Mouse (Mus musculus) forebrain, embryonic 13.5 days (tissue): Measurements from ENCODE around the gene Klhl36. TPM values are rescaled to one million over a fixed set of nuclear protein-coding genes. Genes with fewer than 3 reads are reported as not detected.

Experiments used
- ATAC-seq: fragments of 200-750 bp; cut with Nextera tagmentation; 2 replicates; pipeline ENCODE4 v1.8.0; 2017
- H3K27ac ChIP-seq: fragments of 300-500 bp; sonication (generic); 2 replicates; pipeline ENCODE4 v1.5.1; 2015; ENCODE audit warnings: inconsistent platforms, mild to moderate bottlenecking, moderate library complexity
- H3K27me3 ChIP-seq: fragments of 300-500 bp; sonication (generic); 2 replicates; pipeline ENCODE4 v1.6.1; 2015; ENCODE audit warnings: mild to moderate bottlenecking, inconsistent platforms
- H3K36me3 ChIP-seq: fragments of 300-500 bp; sonication (generic); 2 replicates; pipeline ENCODE4 v1.6.1; 2015; ENCODE audit warnings: mild to moderate bottlenecking, inconsistent platforms; ENCODE audit not compliant: poor library complexity, severe bottlenecking
- H3K4me1 ChIP-seq: fragments of 300-500 bp; sonication (generic); 2 replicates; pipeline ENCODE4 v1.6.1; 2015; ENCODE audit warnings: inconsistent platforms
- H3K4me2 ChIP-seq: fragments of 300-500 bp; sonication (generic); 2 replicates; pipeline ENCODE4 v1.6.1; 2015; ENCODE audit warnings: inconsistent platforms, mild to moderate bottlenecking, moderate library complexity
- H3K4me3 ChIP-seq: fragments of 300-500 bp; sonication (generic); 2 replicates; pipeline ENCODE4 v1.5.1; 2015; ENCODE audit warnings: mild to moderate bottlenecking, inconsistent platforms
- H3K9ac ChIP-seq: fragments of 300-500 bp; sonication (generic); 2 replicates; pipeline ENCODE4 v1.6.1; 2015; ENCODE audit warnings: mild to moderate bottlenecking, inconsistent platforms
- H3K9me3 ChIP-seq: fragments of 300-500 bp; sonication (generic); replicated peaks from 2 replicates; pipeline ENCODE4 v1.6.1; 2016; ENCODE audit warnings: inconsistent platforms
- WGBS: fragments of 180-500 bp; shearing (Covaris S2); methylation state at CpG from one replicate; pipeline ENCODE4 v1.1.7; 2015; 5-methylcytosine and 5-hydroxymethylcytosine counted together
- polyA plus RNA-seq: library from polyadenylated mRNA; unstranded; fragments of >200 nt; fragmentation: Nextera tagmentation; extraction: Ambion mirVana; gene quantifications from 2 replicates; pipeline ENCODE4 v1.2.1, GENCODE M21; 2015

Klhl36 gene
- polyA plus RNA-seq, 1 experiment from 2014 or later = 10.8 TPM

GRCm38 (mm10) chr8:119854035-119854434, 8.0 kb upstream of the Klhl36 start:
- H3K9ac ChIP-seq = no peak overlapping the region
- H3K9me3 ChIP-seq = no peaks in the 10 kb centered on the region
- no peak overlapping the region for H3K27ac ChIP-seq
- no peaks in the 10 kb centered on the region for H3K36me3 ChIP-seq
- no peak overlapping the region for H3K4me2 ChIP-seq
- no peak overlapping the region for H3K4me3 ChIP-seq
- no peaks in the 10 kb centered on the region for H3K4me1 ChIP-seq
- 18% methylated on average over 5 of the region's 5 CpGs for WGBS
- no peaks in the 10 kb centered on the region for H3K27me3 ChIP-seq
- ATAC-seq = no peak

GRCm38 (mm10) chr8:119855656-119856055, 6.4 kb upstream of the Klhl36 start:
- Histone ChIP-seq H3K27ac (no peak overlapping the region), H3K9me3 (no peaks in the 10 kb centered on the region), H3K4me3 (no peak overlapping the region), H3K36me3 (no peaks in the 10 kb centered on the region), H3K9ac (no peak overlapping the region), H3K4me1 (no peaks in the 10 kb centered on the region), H3K4me2 (no peak overlapping the region), H3K27me3 (no peaks in the 10 kb centered on the region)
- 84% methylated on average over 5 of the region's 5 CpGs for WGBS
- no peak for ATAC-seq

GRCm38 (mm10) chr8:119857767-119858166, 4.3 kb upstream of the Klhl36 start:
- 73% methylated on average over 6 of the region's 6 CpGs for WGBS
- no peak overlapping the region for H3K9ac ChIP-seq

GRCm38 (mm10) chr8:119862390-119862734, 296 bp downstream of the Klhl36 start:
- H3K4me2 ChIP-seq = peak overlapping the region; percentile 88
- ATAC-seq = no peak

More at GRCm38 (mm10) chr8:119857767-119858166, 4.3 kb upstream of the Klhl36 start:
- Histone ChIP-seq H3K36me3 (no peaks in the 10 kb centered on the region), H3K4me3 (no peak overlapping the region), H3K4me1 (peaks cover 8% of the 10 kb centered on the region), H3K27ac (no peak overlapping the region), H3K9me3 (no peaks in the 10 kb centered on the region), H3K27me3 (no peaks in the 10 kb centered on the region), H3K4me2 (no peak overlapping the region)
- ATAC-seq = no peak

GRCm38 (mm10) chr8:119862749-119863148, 683 bp downstream of the Klhl36 start:
- peak overlapping the region; percentile 88 for H3K4me2 ChIP-seq
- H3K27ac ChIP-seq = no peak overlapping the region
- H3K27me3 ChIP-seq = peaks cover 8% of the 10 kb centered on the region; the same call in 1 of the 2 replicates
- H3K9ac ChIP-seq = peak overlapping the region; percentile 85
- peak overlapping the region; percentile 66 for H3K4me3 ChIP-seq
- peaks cover 10% of the 10 kb centered on the region for H3K4me1 ChIP-seq
- H3K9me3 ChIP-seq = no peaks in the 10 kb centered on the region
- no peak for ATAC-seq
- no peaks in the 10 kb centered on the region for H3K36me3 ChIP-seq
- 8% methylated on average over 6 of the region's 6 CpGs for WGBS

More at GRCm38 (mm10) chr8:119862390-119862734, 296 bp downstream of the Klhl36 start:
- H3K9ac ChIP-seq = peak overlapping the region; percentile 85
- no peak overlapping the region for H3K27ac ChIP-seq
- H3K36me3 ChIP-seq = no peaks in the 10 kb centered on the region
- H3K9me3 ChIP-seq = no peaks in the 10 kb centered on the region
- peak overlapping the region; percentile 66 for H3K4me3 ChIP-seq
- WGBS = 2% methylated on average over 19 of the region's 19 CpGs
- H3K27me3 ChIP-seq = peaks cover 8% of the 10 kb centered on the region; the same call in 1 of the 2 replicates
- H3K4me1 ChIP-seq = peaks cover 10% of the 10 kb centered on the region

GRCm38 (mm10) chr8:119869616-119870015, 7.5 kb downstream of the Klhl36 start:
- ATAC-seq = no peak
- H3K9me3 ChIP-seq = peaks cover 8% of the 10 kb centered on the region
- WGBS = 86% methylated on average over 20 of the region's 20 CpGs
- H3K4me1 ChIP-seq = no peaks in the 10 kb centered on the region
- H3K9ac ChIP-seq = no peak overlapping the region
- H3K27me3 ChIP-seq = no peaks in the 10 kb centered on the region; the same call in 1 of the 2 replicates
- no peak overlapping the region for H3K27ac ChIP-seq
- peaks cover 41% of the 10 kb centered on the region for H3K36me3 ChIP-seq
- no peak overlapping the region for H3K4me2 ChIP-seq
- no peak overlapping the region for H3K4me3 ChIP-seq

- WGBS = 89% methylated on average over 1 of the region's 1 CpGs
- no peak overlapping the region for H3K27ac ChIP-seq
- no peak overlapping the region for H3K4me2 ChIP-seq
- peaks cover 8% of the 10 kb centered on the region for H3K9me3 ChIP-seq
- no peaks in the 10 kb centered on the region for H3K27me3 ChIP-seq
- H3K4me1 ChIP-seq = no peaks in the 10 kb centered on the region
- no peak overlapping the region for H3K4me3 ChIP-seq
- H3K36me3 ChIP-seq = peaks cover 60% of the 10 kb centered on the region
- H3K9ac ChIP-seq = no peak overlapping the region
- no peak for ATAC-seq
Measured at GRCm38 (mm10) chr8:119873181-119873580, 11.1 kb downstream of the Klhl36 start.

- no peak overlapping the region for H3K4me2 ChIP-seq
- H3K9ac ChIP-seq = no peak overlapping the region
- H3K4me1 ChIP-seq = peaks cover 7% of the 10 kb centered on the region
- H3K9me3 ChIP-seq = no peaks in the 10 kb centered on the region
- no peak overlapping the region for H3K4me3 ChIP-seq
- H3K27me3 ChIP-seq = no peaks in the 10 kb centered on the region
- 83% methylated on average over 6 of the region's 6 CpGs for WGBS
- H3K27ac ChIP-seq = no peak overlapping the region
- no peak for ATAC-seq
- peaks cover 11% of the 10 kb centered on the region for H3K36me3 ChIP-seq
Measured at GRCm38 (mm10) chr8:119881301-119881700, 19.2 kb downstream of the Klhl36 start.

- H3K4me1 ChIP-seq = peaks cover 7% of the 10 kb centered on the region
- no peak overlapping the region for H3K9ac ChIP-seq
- no peak for ATAC-seq
- H3K36me3 ChIP-seq = peaks cover 7% of the 10 kb centered on the region; the same call in 1 of the 2 replicates
- no peak overlapping the region for H3K4me2 ChIP-seq
- WGBS = 75% methylated on average over 8 of the region's 8 CpGs
- H3K27ac ChIP-seq = no peak overlapping the region
- no peak overlapping the region for H3K4me3 ChIP-seq
- no peaks in the 10 kb centered on the region for H3K27me3 ChIP-seq
- H3K9me3 ChIP-seq = no peaks in the 10 kb centered on the region
Measured at GRCm38 (mm10) chr8:119881917-119882316, 19.9 kb downstream of the Klhl36 start.

GRCm38 (mm10) chr8:119883281-119883680, 21.2 kb downstream of the Klhl36 start:
- H3K4me1 ChIP-seq = peaks cover 13% of the 10 kb centered on the region
- no peaks in the 10 kb centered on the region for H3K27me3 ChIP-seq
- H3K9ac ChIP-seq = no peak overlapping the region
- no peaks in the 10 kb centered on the region for H3K36me3 ChIP-seq
- WGBS = 90% methylated on average over 7 of the region's 7 CpGs
- H3K9me3 ChIP-seq = no peaks in the 10 kb centered on the region
- no peak overlapping the region for H3K4me2 ChIP-seq
- no peak for ATAC-seq
- H3K27ac ChIP-seq = no peak overlapping the region
- no peak overlapping the region for H3K4me3 ChIP-seq

GRCm38 (mm10) chr8:119885612-119886011, 23.5 kb downstream of the Klhl36 start:
- ATAC-seq = no peak
- Histone ChIP-seq H3K36me3 (no peaks in the 10 kb centered on the region), H3K9me3 (no peaks in the 10 kb centered on the region), H3K27me3 (no peaks in the 10 kb centered on the region), H3K4me3 (no peak overlapping the region), H3K4me2 (no peak overlapping the region), H3K4me1 (peaks cover 14% of the 10 kb centered on the region), H3K9ac (no peak overlapping the region), H3K27ac (no peak overlapping the region)
- 28% methylated on average over 3 of the region's 3 CpGs for WGBS

- Histone ChIP-seq H3K4me3 (no peak overlapping the region), H3K4me2 (no peak overlapping the region), H3K27me3 (no peaks in the 10 kb centered on the region), H3K27ac (no peak overlapping the region), H3K4me1 (peaks cover 14% of the 10 kb centered on the region), H3K9me3 (no peaks in the 10 kb centered on the region), H3K9ac (no peak overlapping the region), H3K36me3 (no peaks in the 10 kb centered on the region)
- 94% methylated on average over 3 of the region's 3 CpGs for WGBS
- no peak for ATAC-seq
Measured at GRCm38 (mm10) chr8:119887130-119887529, 25.1 kb downstream of the Klhl36 start.

GRCm38 (mm10) chr8:119888012-119888411, 25.9 kb downstream of the Klhl36 start:
- H3K4me1 ChIP-seq = peaks cover 14% of the 10 kb centered on the region
- ATAC-seq = peak; percentile 27; the same call in 1 of the 2 replicates
- 53% methylated on average over 4 of the region's 4 CpGs for whole genome bisulfite sequencing
- H3K27me3 ChIP-seq = no peaks in the 10 kb centered on the region
- H3K9ac ChIP-seq = no peak overlapping the region
- H3K4me3 ChIP-seq = no peak overlapping the region
- H3K27ac ChIP-seq = no peak overlapping the region
- H3K9me3 ChIP-seq = no peaks in the 10 kb centered on the region
- H3K36me3 ChIP-seq = no peaks in the 10 kb centered on the region
- H3K4me2 ChIP-seq = no peak overlapping the region
